Mouse (Mus musculus) midbrain, embryonic 15.5 days (tissue): ENCODE data around the gene Col28a1. TPM values are rescaled to one million over a fixed set of nuclear protein-coding genes. Genes with fewer than 3 reads are reported as not detected.

Source experiments
- ATAC-seq: fragments of 200-750 bp; cut with Nextera tagmentation; replicated peaks from 2 replicates; pipeline ENCODE4 v1.8.0; 2017; ENCODE audit warnings: moderate TSS enrichment
- H3K27ac ChIP-seq: fragments of 300-500 bp; sonication (generic); 2 replicates; pipeline ENCODE4 v1.5.1; 2015; ENCODE audit warnings: mild to moderate bottlenecking, inconsistent platforms
- H3K27me3 ChIP-seq: fragments of 300-500 bp; sonication (generic); replicated peaks from 2 replicates; pipeline ENCODE4 v1.6.1; 2015; ENCODE audit warnings: inconsistent platforms
- H3K36me3 ChIP-seq: fragments of 300-500 bp; sonication (generic); replicated peaks from 2 replicates; pipeline ENCODE4 v1.6.1; 2015; ENCODE audit warnings: inconsistent platforms
- H3K4me1 ChIP-seq: fragments of 300-500 bp; sonication (generic); 2 replicates; pipeline ENCODE4 v1.6.1; 2015; ENCODE audit warnings: inconsistent platforms
- H3K4me2 ChIP-seq: fragments of 300-500 bp; sonication (generic); 2 replicates; pipeline ENCODE4 v1.6.1; 2015; ENCODE audit warnings: inconsistent platforms, mild to moderate bottlenecking, moderate library complexity
- H3K4me3 ChIP-seq: fragments of 300-500 bp; sonication (generic); 2 replicates; pipeline ENCODE4 v1.5.1; 2015; ENCODE audit warnings: mild to moderate bottlenecking, inconsistent platforms
- H3K9ac ChIP-seq: fragments of 300-500 bp; sonication (generic); 2 replicates; pipeline ENCODE4 v1.6.1; 2015; ENCODE audit warnings: mild to moderate bottlenecking, inconsistent platforms
- H3K9me3 ChIP-seq: fragments of 300-500 bp; sonication (generic); 2 replicates; pipeline ENCODE4 v1.6.1; 2016; ENCODE audit warnings: inconsistent platforms
- WGBS: fragments of 180-500 bp; shearing (Covaris S2); methylation state at CpG from one replicate; pipeline ENCODE4 v1.1.7; 2015; ENCODE audit warnings: mixed read lengths; 5-methylcytosine and 5-hydroxymethylcytosine counted together
- polyA plus RNA-seq: library from polyadenylated mRNA; unstranded; fragments of >200 nt; fragmentation: Nextera tagmentation; extraction: Ambion mirVana; gene quantifications from 2 replicates; pipeline ENCODE4 v1.2.1, GENCODE M21; 2015

Col28a1 gene
- polyA plus RNA-seq, 1 experiment from 2014 or later = 0.92 TPM

GRCm38 (mm10) chr6:7971020-7971760 is 221.2 kb downstream of the Col28a1 start:
- Histone ChIP-seq H3K4me3 (no peak overlapping the region), H3K9me3 (no peaks in the 10 kb centered on the region), H3K4me1 (0 out of 2 replicates have a peak, but pooled peaks cover 1% of the 10 kb centered on the region), H3K36me3 (no peaks in the 10 kb centered on the region), H3K4me2 (no peak overlapping the region), H3K27me3 (no peaks in the 10 kb centered on the region), H3K27ac (no peak overlapping the region), H3K9ac (no peak overlapping the region)
- no peak for ATAC-seq
- 35% methylated on average over 5 of the region's 5 CpGs for WGBS

- ATAC-seq = no peak
- no peak overlapping the region for H3K4me2 ChIP-seq
- H3K27ac ChIP-seq = no peak overlapping the region
- WGBS = 87% methylated on average over 4 of the region's 4 CpGs
- no peaks in the 10 kb centered on the region for H3K27me3 ChIP-seq
- H3K4me1 ChIP-seq = 0 out of 2 replicates have a peak, but pooled peaks cover 4% of the 10 kb centered on the region
- H3K9ac ChIP-seq = no peak overlapping the region
- H3K36me3 ChIP-seq = no peaks in the 10 kb centered on the region
- no peak overlapping the region for H3K4me3 ChIP-seq
- no peaks in the 10 kb centered on the region for H3K9me3 ChIP-seq
Measured at GRCm38 (mm10) chr6:7969376-7969775, 223.0 kb downstream of the Col28a1 start.

GRCm38 (mm10) chr6:7965833-7966522 is 226.4 kb downstream of the Col28a1 start:
- no peak overlapping the region for H3K27ac ChIP-seq
- 51% methylated on average over 11 of the region's 11 CpGs for WGBS
- ATAC-seq = peak; percentile 65

GRCm38 (mm10) chr6:7962749-7963148 is 229.7 kb downstream of the Col28a1 start:
- Histone ChIP-seq H3K9me3 (no peaks in the 10 kb centered on the region), H3K4me2 (no peak overlapping the region), H3K36me3 (no peaks in the 10 kb centered on the region), H3K9ac (no peak overlapping the region), H3K27ac (no peak overlapping the region), H3K4me1 (0 out of 2 replicates have a peak, but pooled peaks cover 4% of the 10 kb centered on the region), H3K27me3 (no peaks in the 10 kb centered on the region), H3K4me3 (no peak overlapping the region)
- ATAC-seq = no peak
- 90% methylated on average over 7 of the region's 7 CpGs for WGBS

More at GRCm38 (mm10) chr6:7965833-7966522, 226.4 kb downstream of the Col28a1 start:
- Histone ChIP-seq H3K9ac (no peak overlapping the region), H3K4me2 (no peak overlapping the region), H3K27me3 (no peaks in the 10 kb centered on the region), H3K9me3 (no peaks in the 10 kb centered on the region), H3K36me3 (no peaks in the 10 kb centered on the region), H3K4me1 (0 out of 2 replicates have a peak, but pooled peaks cover 4% of the 10 kb centered on the region), H3K4me3 (no peak overlapping the region)

GRCm38 (mm10) chr6:7952208-7952607 is 240.2 kb downstream of the Col28a1 start:
- Histone ChIP-seq H3K4me2 (no peak overlapping the region), H3K27ac (no peak overlapping the region), H3K4me1 (no peaks in the 10 kb centered on the region), H3K9me3 (no peaks in the 10 kb centered on the region), H3K36me3 (no peaks in the 10 kb centered on the region), H3K4me3 (no peak overlapping the region), H3K9ac (no peak overlapping the region), H3K27me3 (no peaks in the 10 kb centered on the region)
- 35% methylated on average over 2 of the region's 2 CpGs for WGBS
- peak; percentile 39; the same call in 1 of the 2 replicates for ATAC-seq

- ATAC-seq = no peak
- no peaks in the 10 kb centered on the region for H3K4me1 ChIP-seq
- H3K27me3 ChIP-seq = no peaks in the 10 kb centered on the region
- no peak overlapping the region for H3K27ac ChIP-seq
- H3K4me2 ChIP-seq = no peak overlapping the region
- H3K9ac ChIP-seq = no peak overlapping the region
- H3K36me3 ChIP-seq = no peaks in the 10 kb centered on the region
- no peak overlapping the region for H3K4me3 ChIP-seq
- H3K9me3 ChIP-seq = no peaks in the 10 kb centered on the region
Measured at GRCm38 (mm10) chr6:7951778-7952177, 240.6 kb downstream of the Col28a1 start.

Other genes starting within 250 kb of the Col28a1 start
- 23.4 and 26.0 TPM in 2 replicates for gene Mios, start 16.6 kb upstream of the Col28a1 start, polyA plus RNA-seq
- 47.5 and 47.9 TPM in 2 replicates for gene Rpa3, start 66.6 kb upstream of the Col28a1 start, polyA plus RNA-seq
- gene Umad1, start 66.7 kb upstream of the Col28a1 start, polyA plus RNA-seq = 56.7 and 59.6 TPM in 2 replicates
- 10.9 and 11.0 TPM in 2 replicates for gene Gm45062, start 66.8 kb upstream of the Col28a1 start, polyA plus RNA-seq